Mouse (Mus musculus) kidney, postnatal 25 days (tissue): ENCODE data around the gene Prdm15.

Source experiments
- DNase-seq, 2 experiments: peaks; one replicate each; pipeline ENCODE4 v3.0.0; 2021; ENCODE audit warnings: mixed read lengths in 2 of 2

Prdm15 gene

DNA sequence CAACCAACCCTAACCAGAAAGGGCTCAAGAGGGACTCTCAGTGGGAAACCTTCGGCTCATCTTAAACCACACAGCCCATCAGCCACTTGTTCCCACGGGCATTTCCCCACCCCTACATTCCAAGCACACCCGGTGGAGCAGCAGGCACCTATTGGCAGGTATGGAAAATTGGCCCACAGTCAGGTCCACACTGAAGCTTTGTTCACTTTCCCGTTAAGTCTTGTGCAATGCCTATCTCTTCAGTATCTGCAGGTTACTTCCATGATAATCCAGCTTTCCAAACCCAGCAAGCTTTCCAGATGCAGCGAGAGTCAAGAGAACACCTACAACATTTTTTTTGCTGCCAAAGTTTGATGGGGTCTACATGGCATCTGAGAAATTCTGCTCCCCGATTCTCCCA is 103.2 kb downstream of the Prdm15 start:
- no peak for DNase-seq
